Mouse (Mus musculus) kidney, postnatal 36 days (tissue): Measurements from ENCODE around the gene Mapk12.
A peak's percentile ranks its signal among the peaks of the same experiment; 100 is the strongest.

Experiments used
- DNase-seq, 2 experiments: peaks; one replicate each; pipeline ENCODE4 v3.0.0; 2021 to 2022; ENCODE audit warnings: mixed read lengths in 2 of 2

Mapk12 gene

GRCm38 (mm10) chr15:89137378-89138045 lies 3.0 kb downstream of the Mapk12 start:
- DNase-seq = no peak

GRCm38 (mm10) chr15:89136461-89137155 lies 3.9 kb downstream of the Mapk12 start:
- DNase-seq = no peak

GRCm38 (mm10) chr15:89131316-89131715 lies 9.2 kb downstream of the Mapk12 start:
- no peak for DNase-seq

GRCm38 (mm10) chr15:89130245-89130644 lies 10.3 kb downstream of the Mapk12 start:
- no peak for DNase-seq

GRCm38 (mm10) chr15:89128382-89129350 lies 11.8 kb downstream of the Mapk12 start, which contains the start of gene Hdac10:
Gene Hdac10, minus strand, starts transcription at chr15:89128700.
- peak; percentile 88 to 93 for DNase-seq

DNA sequence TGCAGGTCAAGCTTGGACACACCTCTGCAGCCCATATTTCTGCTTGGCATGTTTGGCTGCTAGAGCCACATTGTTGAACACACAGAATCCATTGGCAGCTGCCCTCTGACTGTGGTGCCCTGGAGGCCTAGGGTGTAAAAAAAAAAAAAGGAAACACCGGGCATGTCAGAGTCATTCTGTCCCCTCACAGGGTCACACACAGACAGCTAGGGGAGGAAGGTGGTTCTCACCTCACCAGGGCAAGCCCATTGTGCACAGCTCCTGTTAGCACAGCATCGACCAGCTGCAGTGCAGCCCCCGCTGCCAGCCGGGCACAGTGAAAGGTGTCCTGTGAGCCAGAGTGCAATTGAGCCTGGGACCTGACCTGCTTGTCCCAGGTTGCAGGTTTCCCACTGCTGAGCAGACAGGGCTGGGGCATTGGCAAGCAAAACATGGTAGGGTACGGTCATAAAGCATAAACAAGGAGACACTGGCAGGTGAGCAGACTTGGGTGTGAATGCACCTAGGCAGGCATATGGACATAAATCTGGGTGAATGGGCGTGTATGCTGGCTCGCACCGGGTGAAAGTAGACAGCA lies 13.1 kb downstream of the Mapk12 start:
- DNase-seq = no peak

GRCm38 (mm10) chr15:89126622-89127021 lies 13.9 kb downstream of the Mapk12 start:
- DNase-seq = peak; percentile 61 to 82

GRCm38 (mm10) chr15:89125351-89125750 lies 15.2 kb downstream of the Mapk12 start:
- no peak for DNase-seq

- DNase-seq = no peak
These were observed 16.2 kb downstream of the Mapk12 start for GRCm38 (mm10) chr15:89124312-89124711.

GRCm38 (mm10) chr15:89123595-89123994 lies 16.9 kb downstream of the Mapk12 start:
- peak in 1 of 2 experiments; percentile 41 for DNase-seq

DNA sequence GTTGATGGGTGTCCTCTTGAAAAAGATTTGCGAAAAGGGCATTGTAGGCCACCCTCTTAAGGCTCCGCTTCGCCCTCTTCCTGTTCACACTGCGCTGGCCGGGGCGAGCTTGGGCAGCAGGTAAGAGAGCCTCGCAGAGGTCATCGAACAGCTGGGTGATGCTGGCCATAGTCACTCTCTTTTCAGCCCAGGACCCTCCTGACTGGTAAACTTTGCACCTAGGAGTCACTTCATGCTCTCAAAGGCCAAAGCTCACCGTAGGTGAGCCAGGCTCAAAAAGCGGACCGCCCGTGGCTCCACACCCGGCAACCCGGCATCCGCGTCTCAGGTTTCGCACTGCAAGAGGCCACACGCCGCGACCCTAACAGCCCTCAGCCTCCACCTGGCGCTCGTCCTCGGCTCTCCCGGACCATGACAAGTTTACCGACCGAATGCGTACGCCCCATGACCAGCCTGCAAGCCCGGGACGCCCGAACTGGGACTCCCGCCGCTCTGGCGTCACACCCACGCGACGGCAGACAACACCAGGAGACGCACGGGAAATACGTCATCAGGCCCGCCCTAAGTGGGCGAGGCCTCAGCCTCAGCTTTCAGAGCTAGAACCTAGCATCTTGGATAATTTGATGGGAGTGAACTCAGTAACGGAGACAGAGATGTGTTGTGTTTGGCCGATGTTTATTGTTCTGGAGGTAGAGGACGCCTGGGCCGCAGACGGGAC lies 17.7 kb downstream of the Mapk12 start, which contains the start of gene Tubgcp6:
Tubgcp6 (minus strand) TSS at position 464 of the 718 bp plus-strand sequence.
- DNase-seq = peak; percentile 96 to 98

GRCm38 (mm10) chr15:89118007-89118406 lies 22.5 kb downstream of the Mapk12 start:
- peak in 1 of 2 experiments; percentile 34 for DNase-seq

GRCm38 (mm10) chr15:89110147-89110546 lies 30.4 kb downstream of the Mapk12 start:
- no peak for DNase-seq

DNA sequence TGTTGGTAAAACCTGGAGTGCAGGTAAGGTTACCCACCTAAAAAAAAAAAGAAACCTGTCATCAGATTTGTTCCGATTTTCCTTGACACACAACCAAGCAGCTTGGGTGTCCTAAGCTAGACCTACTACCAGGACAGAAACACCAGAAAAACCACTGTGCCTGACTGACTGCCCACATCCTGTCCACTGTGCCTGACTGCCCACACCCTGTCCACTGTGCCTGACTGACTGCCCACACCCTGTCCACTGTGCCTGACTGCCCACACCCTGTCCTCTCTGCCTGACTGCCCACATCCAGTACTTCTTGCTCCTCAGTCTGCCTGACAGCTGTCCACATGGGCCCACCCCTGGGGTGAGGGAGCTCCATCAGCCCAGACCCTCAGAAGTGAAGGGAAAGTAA lies 33.5 kb downstream of the Mapk12 start:
- DNase-seq = no peak

DNA sequence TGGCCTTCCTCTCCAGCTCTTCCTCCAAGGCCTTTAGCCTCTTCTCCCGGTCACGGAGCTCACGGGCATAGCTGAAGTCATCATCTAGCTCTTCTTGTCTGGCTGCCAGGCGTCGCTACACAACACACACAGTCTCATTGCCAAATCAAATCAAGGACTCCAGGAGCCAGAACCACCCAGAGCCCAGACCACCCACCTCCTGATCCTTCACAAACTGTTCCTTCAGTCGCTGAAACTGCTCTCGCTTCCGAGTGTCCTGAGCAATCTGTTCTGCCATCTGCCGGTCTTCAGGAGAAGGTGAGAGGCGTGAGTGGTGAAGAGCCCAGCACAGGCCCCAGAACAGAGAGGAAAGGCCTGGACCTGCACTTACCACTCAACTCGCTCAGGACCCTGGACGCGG lies 34.4 kb downstream of the Mapk12 start:
- no peak for DNase-seq

- no peak for DNase-seq
These were observed 36.1 kb downstream of the Mapk12 start for GRCm38 (mm10) chr15:89104425-89104824.

- no peak for DNase-seq
These were observed 36.6 kb downstream of the Mapk12 start for GRCm38 (mm10) chr15:89103921-89104320.

GRCm38 (mm10) chr15:89102646-89103045 lies 37.9 kb downstream of the Mapk12 start:
- no peak for DNase-seq

GRCm38 (mm10) chr15:89100823-89101222 lies 39.7 kb downstream of the Mapk12 start:
- no peak for DNase-seq

- no peak for DNase-seq
These were observed 41.9 kb downstream of the Mapk12 start for GRCm38 (mm10) chr15:89098616-89099015.

DNA sequence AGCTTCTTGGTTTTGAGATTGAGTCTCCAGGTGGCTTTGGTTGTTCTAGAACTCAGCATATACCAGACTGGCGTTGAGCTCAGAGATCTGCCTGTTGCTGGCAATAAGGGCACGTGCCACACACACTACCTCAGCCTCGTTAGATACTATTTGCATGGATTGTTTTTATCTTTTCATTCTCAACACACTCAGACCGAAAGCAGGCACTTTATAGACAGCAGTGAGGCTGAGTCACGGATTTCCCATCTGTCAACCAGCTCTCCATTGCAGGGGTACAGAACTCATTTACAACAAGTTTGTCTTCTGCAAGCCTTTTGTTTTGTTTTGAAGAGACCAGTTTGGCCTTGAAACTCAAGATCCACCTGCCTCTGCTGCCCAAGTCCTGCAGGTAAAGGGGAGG lies 43.1 kb downstream of the Mapk12 start:
- no peak for DNase-seq

- no peak for DNase-seq
These were observed 48.3 kb downstream of the Mapk12 start for GRCm38 (mm10) chr15:89092181-89092580.
